Mouse (Mus musculus) midbrain, embryonic 15.5 days (tissue): ENCODE data around the gene Tldc1. TPM values are rescaled to one million over a fixed set of nuclear protein-coding genes. Genes with fewer than 3 reads are reported as not detected.

Experiments used
- ATAC-seq: fragments of 200-750 bp; cut with Nextera tagmentation; replicated peaks from 2 replicates; pipeline ENCODE4 v1.8.0; 2017; ENCODE audit warnings: moderate TSS enrichment
- H3K27ac ChIP-seq: fragments of 300-500 bp; sonication (generic); 2 replicates; pipeline ENCODE4 v1.5.1; 2015; ENCODE audit warnings: mild to moderate bottlenecking, inconsistent platforms
- H3K27me3 ChIP-seq: fragments of 300-500 bp; sonication (generic); replicated peaks from 2 replicates; pipeline ENCODE4 v1.6.1; 2015; ENCODE audit warnings: inconsistent platforms
- H3K36me3 ChIP-seq: fragments of 300-500 bp; sonication (generic); replicated peaks from 2 replicates; pipeline ENCODE4 v1.6.1; 2015; ENCODE audit warnings: inconsistent platforms
- H3K4me1 ChIP-seq: fragments of 300-500 bp; sonication (generic); 2 replicates; pipeline ENCODE4 v1.6.1; 2015; ENCODE audit warnings: inconsistent platforms
- H3K4me2 ChIP-seq: fragments of 300-500 bp; sonication (generic); 2 replicates; pipeline ENCODE4 v1.6.1; 2015; ENCODE audit warnings: inconsistent platforms, mild to moderate bottlenecking, moderate library complexity
- H3K4me3 ChIP-seq: fragments of 300-500 bp; sonication (generic); 2 replicates; pipeline ENCODE4 v1.5.1; 2015; ENCODE audit warnings: mild to moderate bottlenecking, inconsistent platforms
- H3K9ac ChIP-seq: fragments of 300-500 bp; sonication (generic); 2 replicates; pipeline ENCODE4 v1.6.1; 2015; ENCODE audit warnings: mild to moderate bottlenecking, inconsistent platforms
- H3K9me3 ChIP-seq: fragments of 300-500 bp; sonication (generic); 2 replicates; pipeline ENCODE4 v1.6.1; 2016; ENCODE audit warnings: inconsistent platforms
- WGBS: fragments of 180-500 bp; shearing (Covaris S2); methylation state at CpG from one replicate; pipeline ENCODE4 v1.1.7; 2015; ENCODE audit warnings: mixed read lengths; 5-methylcytosine and 5-hydroxymethylcytosine counted together
- polyA plus RNA-seq: library from polyadenylated mRNA; unstranded; fragments of >200 nt; fragmentation: Nextera tagmentation; extraction: Ambion mirVana; gene quantifications from 2 replicates; pipeline ENCODE4 v1.2.1, GENCODE M21; 2015

Gene Tldc1
- 11.4 and 11.8 TPM in 2 replicates for polyA plus RNA-seq

GRCm38 (mm10) chr8:119778263-119778662 lies at the start of gene Tldc1:
Tldc1 (minus strand) TSS chr8:119778416.
- Histone ChIP-seq H3K27ac (peak within 1 kb of the TSS; percentile 87), H3K4me1 (peaks cover 18% of the 10 kb centered on the region), H3K9ac (peak within 1 kb of the TSS; percentile 79), H3K36me3 (no peaks in the 10 kb centered on the region), H3K27me3 (no peaks in the 10 kb centered on the region), H3K4me2 (peak within 1 kb of the TSS; percentile 95), H3K4me3 (peak within 1 kb of the TSS; percentile 78), H3K9me3 (no peaks in the 10 kb centered on the region)
- WGBS: under 1% methylated on average over 18 of the region's 18 CpGs
- peak; percentile 97 for ATAC-seq

- Histone ChIP-seq H3K4me2 (no peak overlapping the region), H3K27me3 (no peaks in the 10 kb centered on the region), H3K4me1 (peaks cover 58% of the 10 kb centered on the region), H3K27ac (peak overlapping the region; percentile 7; the same call in 1 of the 2 replicates), H3K9me3 (no peaks in the 10 kb centered on the region), H3K36me3 (no peaks in the 10 kb centered on the region), H3K4me3 (no peak overlapping the region), H3K9ac (no peak overlapping the region)
- 23% methylated on average over 4 of the region's 4 CpGs for WGBS
- no peak for ATAC-seq
These were observed 49.5 kb upstream of the Tldc1 start for GRCm38 (mm10) chr8:119827721-119828153.

- no peak overlapping the region for H3K4me3 ChIP-seq
- no peak overlapping the region for H3K9ac ChIP-seq
- 83% methylated on average over 5 of the region's 5 CpGs for WGBS
- H3K9me3 ChIP-seq: no peaks in the 10 kb centered on the region
- no peak overlapping the region for H3K27ac ChIP-seq
- H3K4me2 ChIP-seq: no peak overlapping the region
- H3K4me1 ChIP-seq: peaks cover 52% of the 10 kb centered on the region
- no peaks in the 10 kb centered on the region for H3K36me3 ChIP-seq
- no peak for ATAC-seq
- H3K27me3 ChIP-seq: no peaks in the 10 kb centered on the region
These were observed 48.8 kb upstream of the Tldc1 start for GRCm38 (mm10) chr8:119826982-119827381.

- Histone ChIP-seq H3K4me1 (peaks cover 43% of the 10 kb centered on the region), H3K27me3 (no peaks in the 10 kb centered on the region), H3K4me2 (no peak overlapping the region), H3K9ac (no peak overlapping the region), H3K4me3 (no peak overlapping the region), H3K36me3 (peaks cover 3% of the 10 kb centered on the region; the same call in 1 of the 2 replicates), H3K27ac (no peak overlapping the region), H3K9me3 (no peaks in the 10 kb centered on the region)
- no peak for ATAC-seq
- 88% methylated on average over 19 of the region's 19 CpGs for WGBS
These were observed 47.9 kb upstream of the Tldc1 start for GRCm38 (mm10) chr8:119825950-119826730.

GRCm38 (mm10) chr8:119824809-119825273 lies 46.6 kb upstream of the Tldc1 start:
- Histone ChIP-seq H3K4me2 (no peak overlapping the region), H3K27me3 (no peaks in the 10 kb centered on the region), H3K9ac (no peak overlapping the region), H3K4me3 (no peak overlapping the region), H3K27ac (no peak overlapping the region), H3K36me3 (peaks cover 8% of the 10 kb centered on the region; the same call in 1 of the 2 replicates), H3K4me1 (peaks cover 30% of the 10 kb centered on the region), H3K9me3 (no peaks in the 10 kb centered on the region)
- 80% methylated on average over 11 of the region's 11 CpGs for WGBS
- ATAC-seq: no peak

GRCm38 (mm10) chr8:119824100-119824499 lies 45.9 kb upstream of the Tldc1 start:
- Histone ChIP-seq H3K4me1 (peaks cover 23% of the 10 kb centered on the region), H3K27me3 (no peaks in the 10 kb centered on the region), H3K4me3 (no peak overlapping the region), H3K9me3 (no peaks in the 10 kb centered on the region), H3K27ac (no peak overlapping the region), H3K9ac (no peak overlapping the region), H3K4me2 (no peak overlapping the region), H3K36me3 (peaks cover 8% of the 10 kb centered on the region; the same call in 1 of the 2 replicates)
- WGBS: 29% methylated on average over 4 of the region's 4 CpGs
- 0 out of 2 replicates have a peak, but pooled peaks have one; percentile 38 for ATAC-seq

- Histone ChIP-seq H3K4me1 (peaks cover 18% of the 10 kb centered on the region), H3K9ac (no peak overlapping the region), H3K9me3 (no peaks in the 10 kb centered on the region), H3K27me3 (no peaks in the 10 kb centered on the region), H3K4me2 (no peak overlapping the region), H3K4me3 (no peak overlapping the region), H3K27ac (no peak overlapping the region), H3K36me3 (peaks cover 8% of the 10 kb centered on the region; the same call in 1 of the 2 replicates)
- WGBS: 93% methylated on average over 9 of the region's 9 CpGs
- no peak for ATAC-seq
These were observed 45.1 kb upstream of the Tldc1 start for GRCm38 (mm10) chr8:119823278-119823677.

GRCm38 (mm10) chr8:119821691-119822090 lies 43.5 kb upstream of the Tldc1 start:
- no peak overlapping the region for H3K9ac ChIP-seq
- no peak for ATAC-seq
- H3K4me3 ChIP-seq: no peak overlapping the region
- no peaks in the 10 kb centered on the region for H3K27me3 ChIP-seq
- no peaks in the 10 kb centered on the region for H3K9me3 ChIP-seq
- H3K36me3 ChIP-seq: peaks cover 8% of the 10 kb centered on the region; the same call in 1 of the 2 replicates
- no peak overlapping the region for H3K4me2 ChIP-seq
- peaks cover 10% of the 10 kb centered on the region for H3K4me1 ChIP-seq
- 98% methylated on average over 6 of the region's 6 CpGs for WGBS
- no peak overlapping the region for H3K27ac ChIP-seq

GRCm38 (mm10) chr8:119819976-119820375 lies 41.8 kb upstream of the Tldc1 start:
- Histone ChIP-seq H3K27me3 (no peaks in the 10 kb centered on the region), H3K27ac (no peak overlapping the region), H3K4me1 (peaks cover 13% of the 10 kb centered on the region), H3K4me3 (no peak overlapping the region), H3K4me2 (no peak overlapping the region), H3K9ac (no peak overlapping the region), H3K9me3 (no peaks in the 10 kb centered on the region), H3K36me3 (peaks cover 8% of the 10 kb centered on the region; the same call in 1 of the 2 replicates)
- ATAC-seq: no peak
- 93% methylated on average over 8 of the region's 8 CpGs for WGBS

- 59% methylated on average over 7 of the region's 7 CpGs for WGBS
- peaks cover 13% of the 10 kb centered on the region for H3K4me1 ChIP-seq
- H3K27ac ChIP-seq: no peak overlapping the region
- no peak for ATAC-seq
- H3K4me2 ChIP-seq: no peak overlapping the region
- no peaks in the 10 kb centered on the region for H3K9me3 ChIP-seq
- no peaks in the 10 kb centered on the region for H3K27me3 ChIP-seq
- peaks cover 8% of the 10 kb centered on the region; the same call in 1 of the 2 replicates for H3K36me3 ChIP-seq
- no peak overlapping the region for H3K9ac ChIP-seq
- no peak overlapping the region for H3K4me3 ChIP-seq
These were observed 41.1 kb upstream of the Tldc1 start for GRCm38 (mm10) chr8:119819316-119819715.

GRCm38 (mm10) chr8:119817446-119817845 lies 39.2 kb upstream of the Tldc1 start:
- ATAC-seq: no peak
- no peaks in the 10 kb centered on the region for H3K27me3 ChIP-seq
- no peak overlapping the region for H3K9ac ChIP-seq
- H3K27ac ChIP-seq: no peak overlapping the region
- H3K4me3 ChIP-seq: no peak overlapping the region
- H3K4me2 ChIP-seq: no peak overlapping the region
- peaks cover 8% of the 10 kb centered on the region; the same call in 1 of the 2 replicates for H3K36me3 ChIP-seq
- H3K4me1 ChIP-seq: peaks cover 17% of the 10 kb centered on the region; the same call in 1 of the 2 replicates
- 37% methylated on average over 12 of the region's 12 CpGs for WGBS
- H3K9me3 ChIP-seq: no peaks in the 10 kb centered on the region

- Histone ChIP-seq H3K4me3 (no peak overlapping the region), H3K4me1 (peaks cover 29% of the 10 kb centered on the region), H3K27ac (no peak overlapping the region), H3K36me3 (peaks cover 6% of the 10 kb centered on the region; the same call in 1 of the 2 replicates), H3K9me3 (no peaks in the 10 kb centered on the region), H3K9ac (no peak overlapping the region), H3K4me2 (no peak overlapping the region), H3K27me3 (no peaks in the 10 kb centered on the region)
- WGBS: 76% methylated on average over 6 of the region's 6 CpGs
- no peak for ATAC-seq
These were observed 38.0 kb upstream of the Tldc1 start for GRCm38 (mm10) chr8:119816219-119816618.
